Mouse (Mus musculus): ENCODE measurements around the gene Cab39l. TPM values are rescaled to one million over a fixed set of nuclear protein-coding genes. Genes with fewer than 3 reads are reported as not detected.

The Cab39l gene
- polyA plus RNA-seq, 1 experiment, result 34.7 TPM

DNA sequence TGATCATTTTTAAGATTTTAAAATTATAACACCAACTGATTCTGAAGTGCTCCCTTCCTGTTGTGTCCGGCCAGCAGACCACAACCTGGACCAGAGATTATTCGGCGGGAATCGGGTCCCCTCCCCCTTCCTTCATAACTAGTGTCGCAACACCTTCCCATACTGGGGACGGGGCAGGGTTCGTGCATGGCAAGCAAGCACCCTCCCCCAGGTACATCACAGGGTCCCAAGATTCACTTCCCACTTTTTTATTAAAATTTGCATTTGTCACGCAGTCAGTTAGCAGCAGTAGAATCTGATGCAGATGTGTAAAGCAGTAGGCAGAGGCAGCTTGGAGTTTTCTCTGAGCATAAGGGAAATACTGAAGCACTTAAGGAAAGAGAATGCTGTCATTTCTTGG lies 64.1 kb downstream of the Cab39l start:
- H3K27me3 ChIP-seq (ENCODE audit: control insufficient read depth, insufficient read depth, low read length), result no peaks in the 10 kb centered on the region
- TF ChIP-seq CTCF (IDR thresholded peaks at IDR 0.05; ENCODE audit: control insufficient read depth, insufficient read depth, insufficient replicate concordance, low read depth, low read length) (no peak), POLR2A (IDR thresholded peaks at IDR 0.05; ENCODE audit: control insufficient read depth, low read depth, low read length) (no peak)
- H3K36me3 ChIP-seq (ENCODE audit: control insufficient read depth, insufficient read depth, low read length), result no peaks in the 10 kb centered on the region
- no peaks in the 10 kb centered on the region; the same call in 1 of the 2 replicates for H3K4me1 ChIP-seq (ENCODE audit: control insufficient read depth, insufficient read depth, low read length)
- H3K27ac ChIP-seq (ENCODE audit: control insufficient read depth, insufficient read depth, low read depth, low read length), result no peak overlapping the region
- no peak overlapping the region for H3K4me3 ChIP-seq (ENCODE audit: control insufficient read depth, low read depth, low read length)

DNA sequence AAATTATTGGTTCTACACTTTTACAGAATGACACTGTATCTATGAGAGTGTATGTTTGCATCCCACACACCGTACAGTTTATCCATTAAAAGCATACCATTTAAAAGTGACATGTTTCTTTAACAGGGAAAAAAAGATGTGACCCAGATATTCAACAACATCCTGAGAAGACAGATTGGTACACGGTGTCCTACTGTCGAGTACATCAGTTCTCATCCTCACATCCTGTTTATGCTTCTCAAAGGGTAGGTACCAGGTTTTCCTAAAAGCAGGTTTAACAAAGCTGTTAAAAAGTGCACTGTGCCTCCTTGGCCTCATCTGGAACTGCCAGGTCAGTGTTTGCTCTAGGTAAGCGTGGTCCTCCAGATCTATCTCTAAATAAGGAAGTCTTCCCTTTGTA lies 65.4 kb downstream of the Cab39l start:
- Histone ChIP-seq H3K4me3 (ENCODE audit: control insufficient read depth, low read depth, low read length) (no peak overlapping the region), H3K27me3 (ENCODE audit: control insufficient read depth, insufficient read depth, low read length) (no peaks in the 10 kb centered on the region), H3K4me1 (ENCODE audit: control insufficient read depth, insufficient read depth, low read length) (no peaks in the 10 kb centered on the region; the same call in 1 of the 2 replicates), H3K27ac (ENCODE audit: control insufficient read depth, insufficient read depth, low read depth, low read length) (no peak overlapping the region), H3K36me3 (ENCODE audit: control insufficient read depth, insufficient read depth, low read length) (no peaks in the 10 kb centered on the region)
- TF ChIP-seq POLR2A (IDR thresholded peaks at IDR 0.05; ENCODE audit: control insufficient read depth, low read depth, low read length), result no peak
- TF ChIP-seq CTCF (IDR thresholded peaks at IDR 0.05; ENCODE audit: control insufficient read depth, insufficient read depth, insufficient replicate concordance, low read depth, low read length), result no peak

DNA sequence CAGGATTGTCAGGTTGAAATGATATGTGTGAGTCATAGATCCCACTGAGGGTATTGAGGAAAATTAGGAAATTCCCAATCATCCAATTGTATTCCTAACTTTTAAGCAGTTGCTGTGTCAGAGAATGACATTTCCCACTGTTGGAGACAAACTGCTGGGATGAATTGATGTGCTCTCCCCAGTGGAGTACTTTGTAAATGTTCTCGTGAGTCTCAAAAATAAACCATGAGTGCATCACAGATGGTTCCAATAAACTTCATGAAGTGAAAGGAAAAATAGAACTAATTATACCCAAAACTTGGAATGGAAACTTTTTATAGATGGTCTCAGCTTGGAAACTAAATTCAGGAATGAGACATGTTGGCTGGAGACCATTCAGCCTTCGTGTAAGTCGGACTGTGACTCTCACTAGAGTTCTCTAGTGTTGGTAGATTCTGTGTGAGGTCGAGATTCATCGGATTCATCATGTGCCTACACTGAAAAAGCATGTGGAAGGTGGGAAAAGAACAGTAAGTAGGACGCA lies 73.2 kb downstream of the Cab39l start:
- Histone ChIP-seq H3K36me3 (ENCODE audit: control insufficient read depth, insufficient read depth, low read length) (no peaks in the 10 kb centered on the region), H3K27me3 (ENCODE audit: control insufficient read depth, insufficient read depth, low read length) (no peaks in the 10 kb centered on the region), H3K27ac (ENCODE audit: control insufficient read depth, insufficient read depth, low read depth, low read length) (no peak overlapping the region), H3K4me3 (ENCODE audit: control insufficient read depth, low read depth, low read length) (no peak overlapping the region), H3K4me1 (ENCODE audit: control insufficient read depth, insufficient read depth, low read length) (no peaks in the 10 kb centered on the region)
- no peak for TF ChIP-seq POLR2A (IDR thresholded peaks at IDR 0.05; ENCODE audit: control insufficient read depth, low read depth, low read length)
- TF ChIP-seq CTCF (IDR thresholded peaks at IDR 0.05; ENCODE audit: control insufficient read depth, insufficient read depth, insufficient replicate concordance, low read depth, low read length), result no peak

- TF ChIP-seq CTCF (IDR thresholded peaks at IDR 0.05; ENCODE audit: control insufficient read depth, insufficient read depth, insufficient replicate concordance, low read depth, low read length), result no peak
- no peak for TF ChIP-seq POLR2A (IDR thresholded peaks at IDR 0.05; ENCODE audit: control insufficient read depth, low read depth, low read length)
- Histone ChIP-seq H3K4me1 (ENCODE audit: control insufficient read depth, insufficient read depth, low read length) (no peaks in the 10 kb centered on the region), H3K36me3 (ENCODE audit: control insufficient read depth, insufficient read depth, low read length) (no peaks in the 10 kb centered on the region; the same call in 1 of the 2 replicates), H3K27me3 (ENCODE audit: control insufficient read depth, insufficient read depth, low read length) (no peaks in the 10 kb centered on the region), H3K4me3 (ENCODE audit: control insufficient read depth, low read depth, low read length) (no peak overlapping the region), H3K27ac (ENCODE audit: control insufficient read depth, insufficient read depth, low read depth, low read length) (no peak overlapping the region)
Observed at GRCm38 (mm10) chr14:59525843-59526242, 85.1 kb downstream of the Cab39l start.

GRCm38 (mm10) chr14:59530801-59531200 lies 90.0 kb downstream of the Cab39l start:
- H3K27ac ChIP-seq (ENCODE audit: control insufficient read depth, insufficient read depth, low read depth, low read length), result no peak overlapping the region
- no peaks in the 10 kb centered on the region for H3K36me3 ChIP-seq (ENCODE audit: control insufficient read depth, insufficient read depth, low read length)
- H3K27me3 ChIP-seq (ENCODE audit: control insufficient read depth, insufficient read depth, low read length), result no peaks in the 10 kb centered on the region
- H3K4me1 ChIP-seq (ENCODE audit: control insufficient read depth, insufficient read depth, low read length), result no peaks in the 10 kb centered on the region
- TF ChIP-seq CTCF (IDR thresholded peaks at IDR 0.05; ENCODE audit: control insufficient read depth, insufficient read depth, insufficient replicate concordance, low read depth, low read length), result no peak
- no peak for TF ChIP-seq POLR2A (IDR thresholded peaks at IDR 0.05; ENCODE audit: control insufficient read depth, low read depth, low read length)
- H3K4me3 ChIP-seq (ENCODE audit: control insufficient read depth, low read depth, low read length), result no peak overlapping the region

DNA sequence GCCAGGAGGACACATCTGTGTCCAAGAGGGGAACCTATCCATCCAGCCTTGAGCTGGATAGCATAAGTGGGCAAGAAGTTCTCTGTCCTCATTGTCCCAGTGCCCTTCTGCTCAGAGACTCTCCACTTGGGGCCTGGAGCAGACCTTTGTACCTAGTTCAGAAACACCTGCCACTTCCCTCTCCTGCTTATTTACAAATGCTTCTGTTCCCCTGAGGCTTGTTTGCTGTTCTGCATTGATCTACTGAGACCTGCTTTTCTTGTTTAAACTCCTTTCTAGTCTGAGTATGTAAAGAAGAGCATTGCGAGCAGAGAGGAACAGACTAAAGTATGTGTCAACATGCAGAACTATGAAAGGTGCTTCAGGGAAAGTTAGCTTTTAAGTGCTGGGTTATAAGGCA lies 92.2 kb downstream of the Cab39l start:
- Histone ChIP-seq H3K36me3 (ENCODE audit: control insufficient read depth, insufficient read depth, low read length) (no peaks in the 10 kb centered on the region), H3K27me3 (ENCODE audit: control insufficient read depth, insufficient read depth, low read length) (no peaks in the 10 kb centered on the region), H3K4me1 (ENCODE audit: control insufficient read depth, insufficient read depth, low read length) (no peaks in the 10 kb centered on the region), H3K4me3 (ENCODE audit: control insufficient read depth, low read depth, low read length) (no peak overlapping the region), H3K27ac (ENCODE audit: control insufficient read depth, insufficient read depth, low read depth, low read length) (no peak overlapping the region)
- TF ChIP-seq POLR2A (IDR thresholded peaks at IDR 0.05; ENCODE audit: control insufficient read depth, low read depth, low read length), result no peak
- no peak for TF ChIP-seq CTCF (IDR thresholded peaks at IDR 0.05; ENCODE audit: control insufficient read depth, insufficient read depth, insufficient replicate concordance, low read depth, low read length)

- TF ChIP-seq POLR2A (IDR thresholded peaks at IDR 0.05; ENCODE audit: control insufficient read depth, low read depth, low read length) (no peak), CTCF (IDR thresholded peaks at IDR 0.05; ENCODE audit: control insufficient read depth, insufficient read depth, insufficient replicate concordance, low read depth, low read length) (no peak)
- no peaks in the 10 kb centered on the region for H3K4me1 ChIP-seq (ENCODE audit: control insufficient read depth, insufficient read depth, low read length)
- H3K4me3 ChIP-seq (ENCODE audit: control insufficient read depth, low read depth, low read length), result no peak overlapping the region
- no peaks in the 10 kb centered on the region for H3K27me3 ChIP-seq (ENCODE audit: control insufficient read depth, insufficient read depth, low read length)
- H3K27ac ChIP-seq (ENCODE audit: control insufficient read depth, insufficient read depth, low read depth, low read length), result no peak overlapping the region
- no peaks in the 10 kb centered on the region for H3K36me3 ChIP-seq (ENCODE audit: control insufficient read depth, insufficient read depth, low read length)
Observed at GRCm38 (mm10) chr14:59533908-59534307, 93.1 kb downstream of the Cab39l start.

All from testis, adult 2 months (tissue).